Mouse (Mus musculus) heart, adult 9 months (tissue): ENCODE data around the gene Ccdc160.

Experiments
- DNase-seq, 2 experiments: peaks; one replicate each; pipeline ENCODE4 v3.0.0; 2022; ENCODE audit warnings: low spot score in 2 of 2

Gene Ccdc160

DNA sequence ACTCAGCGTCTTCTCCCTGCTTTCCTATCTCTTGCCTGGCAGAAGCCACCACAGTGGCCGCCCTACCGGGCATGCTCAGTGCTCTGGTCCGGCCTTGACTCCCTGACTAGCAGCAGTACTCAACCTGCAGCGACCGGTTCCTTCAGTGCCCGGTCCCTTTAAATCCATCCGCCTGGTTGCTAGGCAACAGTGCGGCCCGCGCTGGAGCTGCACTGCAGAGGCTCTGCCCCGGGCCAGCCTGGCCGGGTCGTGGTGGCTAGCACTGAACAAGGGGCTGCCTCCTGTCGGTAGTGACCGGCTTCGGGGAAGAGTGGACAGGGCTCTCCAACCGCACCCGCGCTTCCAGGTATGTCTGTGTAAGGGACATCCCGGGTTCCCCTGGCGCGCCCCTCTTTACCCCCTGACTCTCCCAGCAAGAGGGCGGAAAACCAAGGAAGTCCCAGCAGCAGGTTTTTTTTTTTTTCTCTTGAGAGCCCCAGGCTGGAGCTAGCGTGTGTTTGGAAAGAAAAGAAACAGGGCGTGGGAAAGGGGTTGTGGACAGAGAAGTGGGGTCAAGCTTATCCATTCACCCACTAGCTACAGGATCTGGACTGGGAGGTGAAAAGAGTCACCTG, at the start of gene Ccdc160:
TSS of gene Ccdc160 (plus strand) at position 221 of the 614 bp plus-strand sequence.
- DNase-seq = peak; percentile 52 to 56

DNA sequence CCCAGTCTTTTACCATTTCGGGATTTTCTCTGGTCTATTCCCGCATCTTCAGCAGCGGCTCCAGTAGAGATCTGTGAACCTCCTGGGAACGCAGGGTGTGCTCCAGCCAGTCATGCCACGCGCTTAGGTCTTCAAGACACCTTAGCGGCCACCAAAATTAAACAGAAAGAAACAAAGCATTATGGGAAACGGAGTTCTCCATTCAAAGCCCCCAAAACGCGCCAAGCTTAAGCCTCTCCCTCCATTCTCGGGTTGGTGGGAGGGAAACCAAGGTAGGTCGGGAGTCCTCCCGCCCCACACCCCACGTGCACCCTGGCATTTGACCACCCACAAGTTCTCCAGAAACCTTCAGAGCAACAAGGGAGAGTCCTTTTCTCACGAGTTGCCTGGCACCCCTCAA, 47.2 kb upstream of the Ccdc160 start:
- no peak for DNase-seq

GRCm38 (mm10) chrX:52744201-52745051, 46.6 kb upstream of the Ccdc160 start:
- DNase-seq = peak; percentile 0 to 1

DNA sequence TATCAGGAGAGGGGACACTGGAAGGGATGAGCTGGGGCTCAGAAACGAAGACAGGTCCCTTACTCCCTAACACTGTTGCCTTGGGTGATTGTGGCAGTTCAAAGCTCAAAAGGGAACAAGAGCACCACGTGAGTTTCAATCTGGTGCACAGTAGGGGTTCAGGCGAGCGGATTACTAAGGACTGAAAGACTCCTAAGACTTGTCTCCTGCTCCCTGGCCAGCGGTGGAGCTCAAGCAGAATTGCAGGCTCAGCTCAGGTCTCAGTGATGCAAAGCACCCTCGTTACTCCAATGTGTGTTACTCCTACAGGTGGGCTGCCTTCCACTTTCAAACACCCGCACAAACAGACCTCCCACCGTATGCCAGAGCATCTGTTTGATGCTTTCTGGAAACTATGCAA, 45.5 kb upstream of the Ccdc160 start:
- no peak for DNase-seq

- no peak for DNase-seq
Measured at GRCm38 (mm10) chrX:52745917-52746316, 45.1 kb upstream of the Ccdc160 start.

GRCm38 (mm10) chrX:52746849-52747248, 44.2 kb upstream of the Ccdc160 start:
- DNase-seq = no peak

DNA sequence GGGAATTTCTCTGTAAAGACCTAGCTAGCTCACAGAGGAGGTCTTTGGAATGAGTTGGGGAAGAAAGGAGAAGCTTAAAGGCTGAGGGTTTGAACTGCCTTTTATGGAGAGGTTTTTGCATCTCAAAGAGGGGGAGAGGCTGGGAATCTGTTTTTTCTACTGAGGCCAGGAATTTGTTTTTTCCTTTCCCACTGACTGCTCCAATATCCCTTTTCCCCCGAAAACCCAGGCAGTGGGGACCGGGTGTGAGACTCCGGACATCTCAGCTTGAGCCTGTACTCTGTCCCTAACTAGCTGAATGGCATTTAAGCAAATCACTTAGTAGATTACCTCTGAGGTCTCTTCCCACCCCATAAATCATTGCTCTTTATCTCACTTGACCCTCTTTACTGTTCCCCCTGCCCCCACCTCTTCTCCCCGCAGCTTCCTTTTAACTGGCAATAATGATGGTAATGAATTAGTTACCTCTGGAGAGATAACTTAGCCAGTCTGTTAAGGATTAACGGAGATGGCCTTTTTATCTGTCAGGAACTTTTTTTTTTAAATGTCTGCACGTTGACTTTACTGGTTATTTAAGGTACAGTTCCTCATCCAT, 37.4 kb upstream of the Ccdc160 start:
- DNase-seq = no peak

DNA sequence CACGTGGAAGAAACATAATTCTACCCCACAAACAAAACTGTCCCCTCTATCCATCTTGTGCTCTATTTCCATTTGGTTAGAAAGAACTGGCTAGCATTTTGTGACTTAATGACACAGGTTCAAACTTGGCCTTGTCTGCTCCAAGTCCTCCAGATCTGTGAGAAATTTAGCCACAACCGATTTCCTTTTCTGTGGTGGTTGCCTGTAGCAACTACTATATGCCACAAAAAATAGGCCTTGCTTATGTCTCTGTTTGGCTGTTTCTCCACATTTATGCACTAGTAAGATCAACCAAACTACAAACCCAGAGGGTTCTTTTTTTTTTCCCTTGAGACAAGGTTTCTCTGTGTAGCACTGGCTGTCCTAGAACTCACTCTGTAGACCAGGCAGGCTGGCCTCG, 33.8 kb upstream of the Ccdc160 start:
- DNase-seq = no peak

DNA sequence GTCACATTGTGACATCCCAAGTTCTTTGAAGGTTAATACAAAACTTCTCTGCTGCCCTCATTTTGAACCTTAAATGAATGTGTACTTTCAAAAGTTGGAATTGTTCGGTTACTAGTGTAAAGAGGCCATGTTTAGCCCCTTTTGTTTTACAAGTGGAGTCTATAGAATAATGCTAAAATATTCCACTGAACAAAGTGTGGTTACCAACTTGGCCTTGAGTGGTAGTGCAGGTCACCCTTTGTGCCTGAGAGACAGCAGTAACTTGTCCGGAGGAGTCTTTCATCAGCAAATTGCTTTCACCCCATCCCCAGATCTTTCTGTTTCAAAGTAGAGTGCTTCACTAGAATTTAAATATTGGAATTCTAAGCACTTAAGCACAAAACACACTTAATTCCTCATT, 31.8 kb upstream of the Ccdc160 start:
- DNase-seq = no peak

DNA sequence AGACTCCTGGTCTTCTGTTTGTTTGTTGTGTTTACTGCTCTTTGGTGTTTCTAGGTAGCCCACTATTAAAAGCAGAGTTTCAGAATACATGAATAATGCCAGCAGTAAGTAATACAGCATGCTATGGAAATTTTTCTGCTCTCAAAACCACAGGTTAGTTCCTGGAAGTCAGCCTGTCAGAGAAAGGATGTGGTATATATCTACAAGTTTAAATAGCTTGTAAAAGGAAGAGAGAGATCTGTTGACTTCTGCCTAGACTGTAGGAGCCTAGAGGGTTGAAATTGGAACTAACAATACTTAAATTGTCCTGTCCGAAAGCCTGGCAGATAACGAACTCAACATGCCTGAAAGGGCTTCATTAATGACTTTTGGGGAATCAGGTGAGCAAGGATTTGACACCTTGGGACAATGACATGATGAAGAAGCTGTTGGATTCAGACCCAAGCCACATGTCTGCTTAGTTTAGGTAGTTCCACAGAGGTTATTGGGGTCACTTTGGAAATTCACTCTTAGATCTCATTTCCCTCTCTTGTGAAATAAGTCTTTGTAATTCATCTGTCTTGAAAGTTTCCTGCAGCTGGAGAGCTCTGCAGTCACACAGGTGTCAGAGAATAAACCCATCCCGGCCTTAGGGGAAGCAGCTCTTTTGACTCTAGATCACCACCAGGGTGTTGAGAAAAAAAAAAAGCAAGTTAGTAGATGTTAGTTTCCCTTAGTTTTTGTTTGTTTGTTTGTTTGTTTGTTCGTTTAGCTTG, 30.6 kb upstream of the Ccdc160 start:
- no peak for DNase-seq

DNA sequence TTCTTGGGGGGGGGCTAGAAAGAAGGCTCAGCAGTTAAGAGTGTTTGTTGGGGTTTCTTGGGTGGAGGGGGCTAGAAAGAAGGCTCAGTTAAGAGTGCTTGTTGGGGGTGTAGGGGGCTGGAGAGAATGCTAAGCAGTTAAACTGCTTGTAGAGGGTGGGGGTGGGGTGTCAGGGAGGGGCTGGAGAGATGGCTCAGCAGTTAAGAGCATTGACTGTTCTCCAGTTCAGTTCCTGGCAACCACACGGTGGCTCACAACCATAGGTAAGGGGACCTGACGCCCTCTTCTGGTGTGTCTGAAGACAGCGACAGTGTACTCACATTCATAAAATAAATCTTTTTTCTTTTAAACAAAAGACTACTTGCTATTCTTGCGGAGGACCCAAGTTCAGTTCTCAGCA, 28.8 kb upstream of the Ccdc160 start:
- DNase-seq = no peak

DNA sequence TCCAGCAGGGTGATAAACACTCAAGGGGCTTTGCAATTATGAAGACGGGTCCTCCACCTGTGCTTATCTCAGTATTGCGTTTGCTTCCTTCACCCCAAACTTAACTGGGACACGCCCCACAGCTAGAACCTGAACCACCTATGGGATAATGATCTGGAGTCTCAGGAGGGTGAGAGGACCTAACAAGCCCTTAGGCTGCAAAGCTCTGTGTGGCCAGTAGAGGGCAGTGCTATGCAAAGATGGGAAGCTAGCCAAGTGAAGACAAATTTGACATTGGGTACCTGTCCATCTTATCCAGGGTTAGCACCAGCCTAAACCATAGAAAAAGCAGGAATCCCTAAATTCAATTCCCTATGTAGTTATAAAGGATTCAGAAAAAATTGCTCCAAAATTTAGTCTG, 15.0 kb upstream of the Ccdc160 start:
- DNase-seq = peak in 1 of 2 experiments; percentile 12

GRCm38 (mm10) chrX:52777671-52778070, 13.3 kb upstream of the Ccdc160 start:
- no peak for DNase-seq

- peak; percentile 20 to 32 for DNase-seq
Measured at GRCm38 (mm10) chrX:52783898-52784297, 7.1 kb upstream of the Ccdc160 start.

GRCm38 (mm10) chrX:52791944-52792719, 1.1 kb downstream of the Ccdc160 start:
- DNase-seq = no peak

- no peak for DNase-seq
Measured at GRCm38 (mm10) chrX:52792861-52793260, 1.9 kb downstream of the Ccdc160 start.

- DNase-seq = no peak
Measured at GRCm38 (mm10) chrX:52795816-52796215, 4.8 kb downstream of the Ccdc160 start.

GRCm38 (mm10) chrX:52797031-52797625, 6.1 kb downstream of the Ccdc160 start:
- no peak for DNase-seq

GRCm38 (mm10) chrX:52798255-52798654, 7.3 kb downstream of the Ccdc160 start:
- no peak for DNase-seq

DNA sequence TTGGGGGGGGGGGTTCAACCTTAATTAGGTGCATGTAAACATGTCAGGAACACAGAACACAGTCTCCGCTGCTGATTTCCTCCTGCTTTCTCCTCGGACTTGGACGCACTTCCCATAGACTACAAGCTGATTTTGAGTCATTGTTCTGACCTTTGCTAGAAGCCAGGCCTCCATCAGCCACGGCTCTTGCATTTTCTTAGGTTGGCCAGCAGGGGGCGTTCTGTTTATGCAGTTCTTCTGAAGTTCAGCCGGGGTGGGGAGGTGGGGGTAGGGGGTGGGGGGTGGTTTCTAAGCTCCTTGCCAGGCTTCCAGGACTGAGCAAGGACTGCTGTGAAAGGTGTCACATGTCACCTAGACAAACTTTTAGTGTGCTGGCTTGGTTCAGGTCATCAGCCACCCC, 8.6 kb downstream of the Ccdc160 start:
- DNase-seq = no peak

DNA sequence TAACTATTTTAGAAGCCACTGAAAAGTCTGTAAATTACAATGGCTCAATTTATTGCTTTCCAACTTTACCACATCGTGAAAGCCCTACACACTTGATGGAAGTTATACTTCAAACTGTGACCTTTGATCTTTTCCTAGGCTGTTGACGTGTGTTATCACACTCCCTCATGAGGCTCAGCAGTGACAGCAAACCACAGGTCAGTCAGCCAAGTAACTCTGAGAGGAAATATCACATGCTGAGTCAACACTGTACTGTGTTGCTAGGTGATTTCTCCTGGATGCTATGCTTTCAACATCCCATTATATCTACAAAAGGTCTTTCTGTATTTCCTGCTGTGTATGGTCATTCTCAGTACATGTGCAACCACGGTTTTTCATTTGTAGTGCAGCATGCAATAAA, 28.3 kb downstream of the Ccdc160 start:
- no peak for DNase-seq
